Mouse (Mus musculus) lung, postnatal 0 days (tissue): ENCODE results near the gene Hsf4. TPM values are rescaled to one million over a fixed set of nuclear protein-coding genes. Genes with fewer than 3 reads are reported as not detected.

ENCODE experiments used
- ATAC-seq: fragments of 200-750 bp; cut with Nextera tagmentation; 2 replicates; pipeline ENCODE4 v1.8.0; 2017; ENCODE audit warnings: moderate library complexity
- DNase-seq: peaks from one replicate; pipeline ENCODE4 v3.0.0-alpha.2; 2016; ENCODE audit warnings: low spot score
- H3K27ac ChIP-seq: fragments of 300-500 bp; sonication (generic); 2 replicates; pipeline ENCODE4 v1.5.1; 2014; ENCODE audit warnings: antibody characterized with exemption, mild to moderate bottlenecking, low read length, mixed read lengths
- H3K27me3 ChIP-seq: fragments of 300-500 bp; sonication (generic); replicated peaks from 2 replicates; pipeline ENCODE4 v1.6.1; 2014; ENCODE audit warnings: low read length, mixed read lengths; ENCODE audit not compliant: insufficient read depth
- H3K36me3 ChIP-seq: fragments of 300-500 bp; sonication (generic); 2 replicates; pipeline ENCODE4 v1.6.1; 2014; ENCODE audit warnings: low read length, mixed read lengths; ENCODE audit not compliant: insufficient read depth
- H3K4me1 ChIP-seq: fragments of 300-500 bp; sonication (generic); 2 replicates; pipeline ENCODE4 v1.6.1; 2014; ENCODE audit warnings: antibody characterized with exemption, low read depth, low read length, mixed read lengths; ENCODE audit not compliant: insufficient read depth
- H3K4me2 ChIP-seq: fragments of 300-500 bp; sonication (generic); replicated peaks from 2 replicates; pipeline ENCODE4 v1.6.1; 2014; ENCODE audit warnings: low read depth, mild to moderate bottlenecking, low read length, moderate library complexity, mixed read lengths
- H3K4me3 ChIP-seq: fragments of 300-500 bp; sonication (generic); 2 replicates; pipeline ENCODE4 v1.5.1; 2014; ENCODE audit warnings: low read depth, low read length
- H3K9ac ChIP-seq: fragments of 300-500 bp; sonication (generic); replicated peaks from 2 replicates; pipeline ENCODE4 v1.6.1; 2014; ENCODE audit warnings: low read depth, mild to moderate bottlenecking
- H3K9me3 ChIP-seq: fragments of 300-500 bp; sonication (generic); 2 replicates; pipeline ENCODE4 v1.6.1; 2016; ENCODE audit warnings: low read length, mixed read lengths
- CTCF ChIP-seq: IDR thresholded peaks from 2 replicates; pipeline ENCODE4 v1.5.1; 2016; ENCODE audit warnings: antibody characterized with exemption, mild to moderate bottlenecking
- EP300 ChIP-seq: IDR thresholded peaks from 2 replicates; pipeline ENCODE4 v1.6.1; 2016; ENCODE audit warnings: antibody characterized with exemption, mild to moderate bottlenecking, control low read depth
- WGBS: fragments of 180-500 bp; shearing (Covaris S2); extraction: QIAGEN DNeasy Blood & Tissue Kit; methylation state at CpG from one replicate; pipeline ENCODE4 v1.1.7; 2014; 5-methylcytosine and 5-hydroxymethylcytosine counted together
- polyA plus RNA-seq: library from polyadenylated mRNA; unstranded; fragments of >200 nt; fragmentation: Nextera tagmentation; extraction: Ambion mirVana; gene quantifications from 2 replicates; pipeline ENCODE4 v1.2.1, GENCODE M21; 2015

The Hsf4 gene
- polyA plus RNA-seq, 1 experiment from 2014 or later: 1.7 TPM

DNA sequence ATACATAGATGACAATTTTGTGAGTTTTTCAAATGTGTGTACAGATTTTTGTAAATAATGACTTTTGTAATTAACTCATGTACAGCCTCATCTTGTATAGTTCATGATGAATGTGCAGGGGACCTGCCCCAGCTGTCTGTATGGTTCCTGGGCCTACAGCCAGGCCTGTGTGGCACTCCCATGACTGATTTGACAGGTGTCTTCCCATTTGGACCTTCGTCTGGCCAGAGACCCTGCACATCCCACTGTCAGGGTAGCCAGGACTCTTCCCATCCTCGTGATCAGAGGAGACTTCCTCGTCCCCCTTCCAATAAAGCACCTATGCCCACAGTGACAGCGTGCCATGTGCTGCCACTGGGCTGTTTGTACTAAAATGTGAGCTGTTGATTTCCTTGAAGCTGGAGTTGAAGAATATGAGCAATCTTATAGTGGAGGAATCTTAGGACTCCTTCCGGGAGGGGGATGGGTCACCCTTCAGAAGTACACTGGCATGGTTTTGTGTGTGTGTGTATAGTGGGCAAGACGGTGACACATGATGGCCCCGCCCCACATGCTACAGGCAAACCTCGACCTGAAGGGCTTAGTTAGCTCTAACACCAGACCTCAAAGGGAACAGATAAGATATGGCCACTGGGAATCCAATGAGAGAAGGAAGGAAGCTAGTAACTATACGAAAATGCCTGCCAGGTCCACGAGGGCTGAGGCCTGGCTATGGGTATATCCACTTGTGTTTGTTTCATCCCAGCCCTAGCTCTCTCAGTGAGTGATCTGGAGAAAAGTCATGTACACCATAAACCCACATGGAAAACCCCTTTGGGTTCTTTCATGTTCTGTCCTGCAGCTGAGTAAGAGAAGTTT, 16.7 kb upstream of the Hsf4 start:
- H3K4me3 ChIP-seq: no peak overlapping the region
- WGBS: 80% methylated on average over 10 of the region's 10 CpGs
- H3K9me3 ChIP-seq: no peaks in the 10 kb centered on the region
- H3K9ac ChIP-seq: no peak overlapping the region
- TF ChIP-seq CTCF (no peak), EP300 (no peak)
- H3K36me3 ChIP-seq: peaks cover 39% of the 10 kb centered on the region
- DNase-seq: no peak
- H3K27me3 ChIP-seq: no peaks in the 10 kb centered on the region
- no peak overlapping the region for H3K4me2 ChIP-seq
- no peak overlapping the region for H3K27ac ChIP-seq
- ATAC-seq: no peak
- peaks cover 4% of the 10 kb centered on the region; the same call in 1 of the 2 replicates for H3K4me1 ChIP-seq

DNA sequence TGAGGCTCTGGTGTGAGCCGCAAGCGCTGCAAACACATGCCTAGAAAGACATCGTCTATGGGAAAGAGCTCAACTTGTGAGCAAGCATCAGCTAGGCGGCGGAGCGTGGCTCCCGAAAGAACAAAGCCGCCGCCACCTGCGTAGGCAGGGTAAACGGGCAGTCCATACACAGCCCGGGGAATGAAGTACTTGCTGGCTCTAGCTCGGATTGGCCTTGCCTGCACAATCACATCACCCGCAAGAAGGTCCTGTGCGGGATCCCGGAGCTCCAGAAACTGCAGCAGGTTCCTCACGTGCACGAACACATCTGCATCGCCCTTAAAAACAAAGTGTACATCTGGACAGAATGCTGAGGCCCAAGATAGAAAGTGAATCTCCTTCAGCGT, 15.8 kb upstream of the Hsf4 start:
- no peak for DNase-seq

DNA sequence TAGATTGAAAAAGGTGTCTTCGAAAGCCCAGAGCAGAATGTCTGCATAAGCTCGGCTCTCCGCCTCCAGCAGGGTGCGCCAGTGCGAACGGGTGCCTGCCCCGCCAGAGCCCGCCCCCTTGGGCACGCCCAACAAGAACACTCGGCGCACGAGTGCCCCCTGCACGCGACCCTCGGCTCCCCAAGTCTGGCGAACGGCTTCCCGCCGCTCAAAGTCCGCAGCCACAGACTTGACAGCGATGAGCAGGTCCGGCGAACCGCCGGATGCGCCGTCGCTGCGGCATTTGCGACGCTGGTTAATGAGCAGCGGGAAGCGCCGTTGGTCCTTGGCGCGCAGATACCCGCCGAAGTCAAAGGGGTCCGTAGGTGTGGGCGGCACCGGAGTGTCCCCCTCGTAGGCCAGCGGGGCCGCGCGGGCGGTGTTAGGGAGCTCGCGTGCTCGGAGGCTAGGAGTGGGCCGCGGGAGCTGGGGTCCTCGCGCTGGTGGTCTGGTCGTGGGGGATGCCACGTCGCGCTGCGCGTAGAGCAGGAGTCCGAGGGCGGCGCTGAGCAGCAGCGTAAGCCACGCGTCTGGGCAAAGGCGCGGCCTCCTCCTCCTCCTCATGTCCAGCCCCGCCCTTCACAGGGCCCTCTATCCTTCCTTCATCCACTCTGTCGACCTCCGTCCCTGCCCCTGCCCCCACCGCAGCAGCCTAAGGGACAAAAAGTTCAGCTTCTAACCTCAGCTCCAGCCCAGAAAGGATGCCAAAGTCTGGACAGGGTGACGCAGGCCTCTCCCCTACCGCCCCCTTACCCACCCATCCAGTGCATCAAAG, 15.2 kb upstream of the Hsf4 start:
- ATAC-seq: peak; percentile 83
- WGBS: 1% methylated on average over 72 of the region's 74 CpGs
- 0 out of 2 replicates have a peak, but pooled peaks cover 5% of the 10 kb centered on the region for H3K27me3 ChIP-seq
- peaks cover 30% of the 10 kb centered on the region for H3K36me3 ChIP-seq
- no peaks in the 10 kb centered on the region for H3K9me3 ChIP-seq
- DNase-seq: peak; percentile 89
- H3K4me2 ChIP-seq: peak overlapping the region; percentile 99
- TF ChIP-seq CTCF (peak; percentile 90), EP300 (no peak)
- peaks cover 9% of the 10 kb centered on the region for H3K4me1 ChIP-seq
- H3K27ac ChIP-seq: peak overlapping the region; percentile 82
- H3K9ac ChIP-seq: peak overlapping the region; percentile 32
- H3K4me3 ChIP-seq: peak overlapping the region; percentile 59

More for the DNA sequence above, 15.8 kb upstream of the Hsf4 start:
- Histone ChIP-seq H3K27me3 (no peaks in the 10 kb centered on the region), H3K4me2 (peak overlapping the region; percentile 99), H3K9me3 (no peaks in the 10 kb centered on the region), H3K4me3 (peak overlapping the region; percentile 59), H3K9ac (0 out of 2 replicates have a peak overlapping the region, but pooled peaks have one; percentile 32), H3K36me3 (peaks cover 36% of the 10 kb centered on the region), H3K27ac (no peak overlapping the region), H3K4me1 (peaks cover 4% of the 10 kb centered on the region; the same call in 1 of the 2 replicates)
- no peak for ATAC-seq
- WGBS: 40% methylated on average over 20 of the region's 20 CpGs
- TF ChIP-seq EP300 (no peak), CTCF (no peak)

DNA sequence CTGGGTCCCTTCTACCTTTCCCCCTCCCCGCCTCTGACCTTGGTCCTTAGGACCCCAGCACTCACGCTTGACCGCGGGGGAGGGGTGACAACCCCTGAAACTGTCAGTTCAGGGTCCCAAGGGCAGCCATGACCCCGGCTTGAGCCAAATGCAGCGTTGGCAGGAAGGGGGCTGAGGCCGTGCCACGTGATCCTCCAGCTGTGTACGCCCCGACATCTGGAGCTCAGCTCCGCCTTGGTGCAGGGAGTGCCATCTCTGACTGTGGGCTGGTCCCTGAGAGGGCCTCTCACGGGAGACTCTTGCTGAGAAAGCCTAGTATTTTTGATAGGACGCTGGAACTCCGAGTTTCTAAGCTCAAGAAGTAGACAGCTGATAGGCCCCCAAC, 14.6 kb upstream of the Hsf4 start, which contains the start of gene B3gnt9:
TSS of gene B3gnt9 (minus strand) at position 188 of the 385 bp plus-strand sequence.
- WGBS: 4% methylated on average over 13 of the region's 14 CpGs
- ATAC-seq (peak; percentile 83), DNase-seq (peak; percentile 91)
- Histone ChIP-seq H3K4me1 (peaks cover 15% of the 10 kb centered on the region), H3K9ac (peak within 1 kb of the TSS; percentile 32), H3K27me3 (0 out of 2 replicates have a peak, but pooled peaks cover 6% of the 10 kb centered on the region), H3K4me2 (peak within 1 kb of the TSS; percentile 99), H3K36me3 (peaks cover 24% of the 10 kb centered on the region), H3K27ac (peak within 1 kb of the TSS; percentile 82), H3K9me3 (no peaks in the 10 kb centered on the region), H3K4me3 (peak within 1 kb of the TSS; percentile 59)
- TF ChIP-seq CTCF: 0 out of 2 replicates have a peak, but pooled peaks have one; percentile 6
- TF ChIP-seq EP300: no peak

DNA sequence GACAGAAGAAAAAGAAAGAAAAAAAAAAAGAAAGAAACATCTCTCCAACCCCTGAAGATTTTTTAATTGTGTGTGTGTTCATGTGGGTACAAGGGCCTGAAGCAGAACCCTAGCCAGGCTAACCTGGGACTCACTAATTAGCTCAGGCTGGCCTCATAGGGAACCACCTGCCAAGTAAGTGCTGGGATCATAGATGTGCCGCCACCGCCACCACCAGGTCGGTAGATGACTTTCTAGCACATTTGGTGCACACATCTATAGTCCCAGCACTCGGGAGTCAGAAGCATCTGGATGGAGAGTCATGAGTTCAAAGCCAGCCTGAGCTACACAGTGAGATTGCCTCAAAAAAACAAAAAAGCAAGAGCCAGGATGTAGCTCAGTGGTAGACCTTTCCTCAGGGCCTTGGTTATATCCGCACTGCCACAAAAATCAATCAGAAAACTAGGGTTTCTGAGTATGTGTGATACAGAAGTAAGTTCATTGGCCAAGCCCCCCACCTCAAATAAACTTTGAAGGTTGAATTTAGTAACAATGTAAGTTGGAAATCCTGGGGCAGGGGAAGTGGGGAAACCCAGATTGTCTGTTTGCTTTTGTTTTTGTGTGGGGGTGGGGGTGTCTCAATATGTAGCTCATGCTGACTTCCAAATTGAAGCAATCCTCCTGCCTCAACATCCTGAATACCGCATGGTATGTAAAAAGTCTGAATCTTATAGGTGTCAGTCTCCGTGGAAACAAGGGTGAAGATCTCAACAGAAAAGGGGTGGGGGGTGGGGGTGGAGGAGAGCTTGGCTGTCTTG, 12.1 kb upstream of the Hsf4 start:
- Histone ChIP-seq H3K4me2 (no peak overlapping the region), H3K9me3 (no peaks in the 10 kb centered on the region), H3K9ac (no peak overlapping the region), H3K4me3 (no peak overlapping the region), H3K27ac (no peak overlapping the region), H3K27me3 (0 out of 2 replicates have a peak, but pooled peaks cover 6% of the 10 kb centered on the region), H3K4me1 (peaks cover 16% of the 10 kb centered on the region), H3K36me3 (peaks cover 7% of the 10 kb centered on the region)
- DNase-seq (no peak), ATAC-seq (no peak)
- TF ChIP-seq EP300 (no peak), CTCF (no peak)
- WGBS: 77% methylated on average over 7 of the region's 7 CpGs
